Mouse (Mus musculus) lung, postnatal 0 days (tissue): ENCODE results near the gene Gm17783.
"Not testable (repeated sequence)": the region's sequence is repeated elsewhere in the genome, so short reads cannot be mapped to it uniquely, and the experiment has no call there.

Experiments
- CTCF ChIP-seq: IDR thresholded peaks from 2 replicates; pipeline ENCODE4 v1.5.1; 2016; ENCODE audit warnings: antibody characterized with exemption, mild to moderate bottlenecking
- EP300 ChIP-seq: IDR thresholded peaks from 2 replicates; pipeline ENCODE4 v1.6.1; 2016; ENCODE audit warnings: antibody characterized with exemption, mild to moderate bottlenecking, control low read depth

- TF ChIP-seq CTCF, EP300: not testable (repeated sequence)
These were observed 60.0 kb downstream of the Gm17783 start for GRCm38 (mm10) chr16:45471836-45472235.
